Mouse (Mus musculus): Measurements from ENCODE around the gene Micu1. TPM values are rescaled to one million over a fixed set of nuclear protein-coding genes. Genes with fewer than 3 reads are reported as not detected.
A peak's percentile ranks its signal among the peaks of the same experiment; 100 is the strongest.
"Not testable (repeated sequence)": the region's sequence is repeated elsewhere in the genome, so short reads cannot be mapped to it uniquely, and the experiment has no call there.

Gene Micu1
- 36.3 and 39.0 TPM in 2 replicates for polyA plus RNA-seq (2015; fragmentation: Nextera tagmentation; extraction: Ambion mirVana)

GRCm38 (mm10) chr10:59702207-59703032, at the start of gene Micu1:
TSS of gene Micu1 (plus strand) at chr10:59702477.
- Histone ChIP-seq H3K27ac (peak within 1 kb of the TSS; percentile 87), H3K36me3 (no peaks in the 10 kb centered on the region), H3K9me3 (replicated peaks) (no peaks in the 10 kb centered on the region), H3K4me1 (replicated peaks) (peaks cover 29% of the 10 kb centered on the region), H3K9ac (peak within 1 kb of the TSS; percentile 88), H3K4me2 (peak within 1 kb of the TSS; percentile 85), H3K4me3 (replicated peaks) (peak within 1 kb of the TSS; percentile 85), H3K27me3 (no peaks in the 10 kb centered on the region)
- under 1% methylated on average over 48 of the region's 48 CpGs for WGBS (ENCODE audit: insufficient replicate concordance)
- ATAC-seq (ENCODE audit: low read depth) = peak; percentile 98
- peak; percentile 95 for DNase-seq

- Histone ChIP-seq H3K27ac (no peak overlapping the region), H3K4me1 (replicated peaks) (no peaks in the 10 kb centered on the region), H3K9me3 (replicated peaks) (no peaks in the 10 kb centered on the region), H3K4me3 (replicated peaks) (no peak overlapping the region), H3K27me3 (no peaks in the 10 kb centered on the region), H3K9ac (no peak overlapping the region), H3K36me3 (no peaks in the 10 kb centered on the region), H3K4me2 (no peak overlapping the region)
- WGBS (ENCODE audit: insufficient replicate concordance) = 43% methylated on average over 13 of the region's 13 CpGs
- ATAC-seq (ENCODE audit: low read depth) (no peak), DNase-seq (no peak)
These were observed 45.5 kb upstream of the Micu1 start for GRCm38 (mm10) chr10:59656799-59657198.

GRCm38 (mm10) chr10:59664765-59665164, 37.5 kb upstream of the Micu1 start:
- H3K9ac ChIP-seq = no peak overlapping the region

GRCm38 (mm10) chr10:59665503-59666291, 36.6 kb upstream of the Micu1 start:
- Histone ChIP-seq H3K27me3 (no peaks in the 10 kb centered on the region), H3K4me2 (no peak overlapping the region), H3K9ac (no peak overlapping the region), H3K4me3 (replicated peaks) (no peak overlapping the region), H3K4me1 (replicated peaks) (peaks cover 3% of the 10 kb centered on the region; the same call in 1 of the 2 replicates), H3K9me3 (replicated peaks) (no peaks in the 10 kb centered on the region), H3K27ac (no peak overlapping the region), H3K36me3 (no peaks in the 10 kb centered on the region)
- DNase-seq (no peak), ATAC-seq (ENCODE audit: low read depth) (no peak)
- WGBS (ENCODE audit: insufficient replicate concordance) = 34% methylated on average over 13 of the region's 13 CpGs

More at GRCm38 (mm10) chr10:59664765-59665164, 37.5 kb upstream of the Micu1 start:
- no peaks in the 10 kb centered on the region for H3K9me3 ChIP-seq (replicated peaks)
- no peaks in the 10 kb centered on the region for H3K36me3 ChIP-seq
- DNase-seq (no peak), ATAC-seq (ENCODE audit: low read depth) (no peak)
- no peak overlapping the region for H3K4me3 ChIP-seq (replicated peaks)
- H3K4me1 ChIP-seq (replicated peaks) = peaks cover 3% of the 10 kb centered on the region; the same call in 1 of the 2 replicates
- WGBS (ENCODE audit: insufficient replicate concordance) = 55% methylated on average over 2 of the region's 2 CpGs
- no peaks in the 10 kb centered on the region for H3K27me3 ChIP-seq
- H3K27ac ChIP-seq = no peak overlapping the region
- no peak overlapping the region for H3K4me2 ChIP-seq

- no peaks in the 10 kb centered on the region for H3K27me3 ChIP-seq
- H3K36me3 ChIP-seq = no peaks in the 10 kb centered on the region
- no peak overlapping the region for H3K4me2 ChIP-seq
- H3K4me3 ChIP-seq (replicated peaks) = no peak overlapping the region
- no peak overlapping the region for H3K27ac ChIP-seq
- H3K9me3 ChIP-seq (replicated peaks) = no peaks in the 10 kb centered on the region
- 63% methylated on average over 6 of the region's 6 CpGs for WGBS (ENCODE audit: insufficient replicate concordance)
- no peak overlapping the region for H3K9ac ChIP-seq
- DNase-seq (no peak), ATAC-seq (ENCODE audit: low read depth) (no peak)
- peaks cover 3% of the 10 kb centered on the region; the same call in 1 of the 2 replicates for H3K4me1 ChIP-seq (replicated peaks)
These were observed 34.9 kb upstream of the Micu1 start for GRCm38 (mm10) chr10:59667377-59667776.

- H3K27me3 ChIP-seq = no peaks in the 10 kb centered on the region
- WGBS (ENCODE audit: insufficient replicate concordance) = 45% methylated on average over 7 of the region's 7 CpGs
- DNase-seq = no peak
- ATAC-seq (ENCODE audit: low read depth) = no peak
- H3K9ac ChIP-seq = no peak overlapping the region
- H3K4me3 ChIP-seq (replicated peaks) = no peak overlapping the region
- H3K36me3 ChIP-seq = no peaks in the 10 kb centered on the region
- no peak overlapping the region for H3K27ac ChIP-seq
- peaks cover 3% of the 10 kb centered on the region; the same call in 1 of the 2 replicates for H3K4me1 ChIP-seq (replicated peaks)
- no peak overlapping the region for H3K4me2 ChIP-seq
- no peaks in the 10 kb centered on the region for H3K9me3 ChIP-seq (replicated peaks)
These were observed 33.8 kb upstream of the Micu1 start for GRCm38 (mm10) chr10:59668491-59668890.

GRCm38 (mm10) chr10:59677836-59678235, 24.4 kb upstream of the Micu1 start:
- H3K9ac ChIP-seq = no peak overlapping the region
- ATAC-seq (ENCODE audit: low read depth) (no peak), DNase-seq (no peak)
- H3K4me2 ChIP-seq = no peak overlapping the region
- no peaks in the 10 kb centered on the region for H3K36me3 ChIP-seq
- H3K9me3 ChIP-seq (replicated peaks) = no peaks in the 10 kb centered on the region; the same call in 1 of the 2 replicates
- 74% methylated on average over 1 of the region's 1 CpGs for WGBS (ENCODE audit: insufficient replicate concordance)
- H3K27me3 ChIP-seq = no peaks in the 10 kb centered on the region
- no peaks in the 10 kb centered on the region for H3K4me1 ChIP-seq (replicated peaks)
- H3K4me3 ChIP-seq (replicated peaks) = no peak overlapping the region
- no peak overlapping the region for H3K27ac ChIP-seq

GRCm38 (mm10) chr10:59679189-59679588, 23.1 kb upstream of the Micu1 start:
- Histone ChIP-seq H3K9me3 (replicated peaks) (no peaks in the 10 kb centered on the region; the same call in 1 of the 2 replicates), H3K4me2 (no peak overlapping the region), H3K27ac (no peak overlapping the region), H3K36me3 (no peaks in the 10 kb centered on the region), H3K4me1 (replicated peaks) (no peaks in the 10 kb centered on the region), H3K27me3 (no peaks in the 10 kb centered on the region), H3K9ac (no peak overlapping the region), H3K4me3 (replicated peaks) (no peak overlapping the region)
- DNase-seq (no peak), ATAC-seq (ENCODE audit: low read depth) (no peak)
- 79% methylated on average over 2 of the region's 2 CpGs for WGBS (ENCODE audit: insufficient replicate concordance)

- H3K36me3 ChIP-seq; H3K9ac ChIP-seq; H3K27me3 ChIP-seq; H3K27ac ChIP-seq; H3K9me3 ChIP-seq (replicated peaks); ATAC-seq (ENCODE audit: low read depth); H3K4me2 ChIP-seq; H3K4me3 ChIP-seq (replicated peaks); DNase-seq; H3K4me1 ChIP-seq (replicated peaks): not testable (repeated sequence)
- 70% methylated on average over 3 of the region's 3 CpGs for WGBS (ENCODE audit: insufficient replicate concordance)
These were observed 16.7 kb upstream of the Micu1 start for GRCm38 (mm10) chr10:59685586-59685985.

GRCm38 (mm10) chr10:59687126-59687525, 15.2 kb upstream of the Micu1 start:
- DNase-seq (no peak), ATAC-seq (ENCODE audit: low read depth) (no peak)
- Histone ChIP-seq H3K9me3 (replicated peaks) (no peaks in the 10 kb centered on the region), H3K36me3 (no peaks in the 10 kb centered on the region), H3K27me3 (no peaks in the 10 kb centered on the region), H3K27ac (no peak overlapping the region), H3K4me3 (replicated peaks) (no peak overlapping the region), H3K4me1 (replicated peaks) (no peaks in the 10 kb centered on the region), H3K9ac (no peak overlapping the region), H3K4me2 (no peak overlapping the region)
- 55% methylated on average over 2 of the region's 2 CpGs for WGBS (ENCODE audit: insufficient replicate concordance)

GRCm38 (mm10) chr10:59689836-59690235, 12.4 kb upstream of the Micu1 start:
- DNase-seq (no peak), ATAC-seq (ENCODE audit: low read depth) (no peak)
- Histone ChIP-seq H3K27ac (no peak overlapping the region), H3K36me3 (no peaks in the 10 kb centered on the region), H3K9ac (no peak overlapping the region), H3K4me3 (replicated peaks) (no peak overlapping the region), H3K4me2 (no peak overlapping the region), H3K27me3 (no peaks in the 10 kb centered on the region), H3K9me3 (replicated peaks) (no peaks in the 10 kb centered on the region), H3K4me1 (replicated peaks) (no peaks in the 10 kb centered on the region)
- WGBS (ENCODE audit: insufficient replicate concordance) = 57% methylated on average over 6 of the region's 6 CpGs

Data from liver, embryonic 13.5 days (tissue).